Mouse (Mus musculus): ENCODE measurements around the gene Dock6. TPM values are rescaled to one million over a fixed set of nuclear protein-coding genes. Genes with fewer than 3 reads are reported as not detected.
A peak's percentile ranks its signal among the peaks of the same experiment; 100 is the strongest.
"Not testable (repeated sequence)": the region's sequence is repeated elsewhere in the genome, so short reads cannot be mapped to it uniquely, and the experiment has no call there.

Gene Dock6
- polyA plus RNA-seq, 1 experiment from 2014 or later: 11.8 TPM

GRCm38 (mm10) chr9:21784517-21785307 lies 67.7 kb downstream of the Dock6 start:
- Histone ChIP-seq H3K4me2 (ENCODE audit: low read length) (no peak overlapping the region), H3K27ac (ENCODE audit: low read length) (no peak overlapping the region), H3K4me3 (replicated peaks; ENCODE audit: low read length) (no peak overlapping the region), H3K4me1 (replicated peaks; ENCODE audit: control insufficient read depth, insufficient read depth, low read length) (no peaks in the 10 kb centered on the region), H3K9ac (replicated peaks; ENCODE audit: low read depth, low read length) (no peak overlapping the region), H3K27me3 (replicated peaks; ENCODE audit: control insufficient read depth, insufficient read depth, low read length) (no peaks in the 10 kb centered on the region), H3K36me3 (ENCODE audit: control insufficient read depth, insufficient read depth) (no peaks in the 10 kb centered on the region), H3K9me3 (ENCODE audit: control insufficient read depth, low read length) (no peaks in the 10 kb centered on the region)
- no peak for ATAC-seq
- WGBS: 86% methylated on average over 7 of the region's 7 CpGs

DNA sequence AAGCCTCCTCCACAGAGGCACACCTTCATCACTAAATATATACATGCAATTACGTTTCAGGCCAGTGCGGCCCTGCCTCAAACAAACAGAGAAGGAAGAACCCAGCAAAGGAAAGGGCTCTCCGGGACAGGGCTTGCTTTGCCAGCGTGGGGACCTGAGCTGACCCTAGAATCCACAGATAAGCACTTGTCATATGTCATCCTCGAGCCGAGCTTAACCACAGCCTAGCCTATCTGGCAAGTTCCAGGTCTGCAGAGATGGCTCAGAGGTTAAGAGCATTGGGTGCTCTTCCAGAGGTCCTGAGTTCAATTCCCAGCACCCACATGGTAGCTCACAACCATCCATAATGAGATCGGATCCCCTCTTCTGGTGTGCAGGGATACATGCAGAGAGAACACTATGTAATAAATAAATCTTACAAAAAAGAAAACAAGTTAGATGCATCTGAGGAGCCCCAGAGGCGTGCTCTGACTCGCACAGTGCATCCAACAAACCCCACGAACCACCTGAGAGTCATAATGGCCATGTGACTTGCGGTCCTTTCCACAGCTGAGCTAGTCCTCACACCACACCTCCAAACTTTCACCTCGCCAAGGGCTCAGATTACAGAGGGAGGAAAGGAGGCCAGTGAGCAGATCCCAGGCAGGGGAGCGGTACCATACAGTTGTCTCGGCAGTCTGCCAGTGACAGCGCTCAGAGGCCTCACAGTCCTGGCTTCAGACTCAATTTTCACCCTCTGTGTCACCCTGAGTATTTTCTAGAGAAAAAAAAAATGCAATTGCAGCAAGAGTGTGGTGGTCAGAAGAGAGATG lies 70.6 kb downstream of the Dock6 start:
- H3K27me3 ChIP-seq (replicated peaks; ENCODE audit: control insufficient read depth, insufficient read depth, low read length): no peaks in the 10 kb centered on the region
- no peak overlapping the region for H3K4me2 ChIP-seq (ENCODE audit: low read length)
- no peak overlapping the region for H3K4me3 ChIP-seq (replicated peaks; ENCODE audit: low read length)
- no peak overlapping the region for H3K9ac ChIP-seq (replicated peaks; ENCODE audit: low read depth, low read length)
- H3K9me3 ChIP-seq (ENCODE audit: control insufficient read depth, low read length): no peaks in the 10 kb centered on the region
- H3K4me1 ChIP-seq (replicated peaks; ENCODE audit: control insufficient read depth, insufficient read depth, low read length): no peaks in the 10 kb centered on the region
- no peaks in the 10 kb centered on the region for H3K36me3 ChIP-seq (ENCODE audit: control insufficient read depth, insufficient read depth)
- H3K27ac ChIP-seq (ENCODE audit: low read length): no peak overlapping the region
- no peak for ATAC-seq
- WGBS: 81% methylated on average over 15 of the region's 15 CpGs

- WGBS: 94% methylated on average over 3 of the region's 3 CpGs
- Histone ChIP-seq H3K36me3 (ENCODE audit: control insufficient read depth, insufficient read depth) (no peaks in the 10 kb centered on the region), H3K4me3 (replicated peaks; ENCODE audit: low read length) (no peak overlapping the region), H3K4me2 (ENCODE audit: low read length) (no peak overlapping the region), H3K9me3 (ENCODE audit: control insufficient read depth, low read length) (no peaks in the 10 kb centered on the region), H3K9ac (replicated peaks; ENCODE audit: low read depth, low read length) (no peak overlapping the region), H3K4me1 (replicated peaks; ENCODE audit: control insufficient read depth, insufficient read depth, low read length) (no peaks in the 10 kb centered on the region), H3K27me3 (replicated peaks; ENCODE audit: control insufficient read depth, insufficient read depth, low read length) (no peaks in the 10 kb centered on the region), H3K27ac (ENCODE audit: low read length) (no peak overlapping the region)
- ATAC-seq: no peak
These were observed 74.7 kb downstream of the Dock6 start for GRCm38 (mm10) chr9:21777726-21778125.

DNA sequence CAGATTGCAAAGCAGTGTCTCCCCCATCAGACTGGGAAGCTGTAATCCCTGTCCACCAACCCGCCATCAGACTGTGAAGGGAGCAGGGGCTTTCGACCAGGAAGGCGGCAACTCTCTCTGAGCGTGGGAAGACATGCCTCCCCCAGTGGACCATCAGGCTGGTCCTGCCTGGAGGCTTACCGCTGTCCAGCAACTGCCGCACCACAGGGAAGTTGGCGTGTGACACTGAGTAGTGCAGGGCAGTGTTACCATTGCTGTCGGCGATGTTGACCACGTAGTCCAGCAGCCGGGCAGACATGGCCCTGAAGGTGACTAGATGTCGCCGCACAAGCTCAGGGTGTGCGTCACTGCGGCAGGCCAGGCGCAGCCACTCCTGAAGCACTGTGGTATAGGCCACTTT lies 78.1 kb downstream of the Dock6 start:
- H3K27ac ChIP-seq (ENCODE audit: low read length): no peak overlapping the region

DNA sequence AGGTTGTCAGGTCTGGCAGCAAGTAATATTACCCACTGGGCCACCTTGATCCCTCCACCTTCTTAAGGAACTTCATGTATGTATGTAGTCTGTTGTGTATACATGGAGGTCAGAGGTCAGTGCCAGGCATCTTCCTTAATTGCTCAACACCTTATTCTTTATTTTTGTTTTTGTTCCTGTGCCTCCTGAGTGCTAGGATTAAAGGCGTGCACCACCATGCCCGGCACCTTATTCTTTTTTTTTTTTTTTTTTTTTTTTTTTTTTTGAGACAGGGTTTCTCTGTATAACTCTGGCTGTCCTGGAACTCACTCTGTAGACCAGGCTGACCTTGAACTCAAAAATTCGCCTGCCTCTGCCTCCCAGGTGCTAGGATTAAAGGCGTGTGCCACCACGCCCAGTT lies 79.0 kb downstream of the Dock6 start:
- H3K4me2 ChIP-seq (ENCODE audit: low read length); H3K4me3 ChIP-seq (replicated peaks; ENCODE audit: low read length); H3K27me3 ChIP-seq (replicated peaks; ENCODE audit: control insufficient read depth, insufficient read depth, low read length); H3K9me3 ChIP-seq (ENCODE audit: control insufficient read depth, low read length); H3K36me3 ChIP-seq (ENCODE audit: control insufficient read depth, insufficient read depth); H3K9ac ChIP-seq (replicated peaks; ENCODE audit: low read depth, low read length); H3K27ac ChIP-seq (ENCODE audit: low read length); ATAC-seq: not testable (repeated sequence)
- H3K4me1 ChIP-seq (replicated peaks; ENCODE audit: control insufficient read depth, insufficient read depth, low read length): peaks cover 12% of the 10 kb centered on the region
- 77% methylated on average over 5 of the region's 5 CpGs for WGBS

More for the DNA sequence above, 78.1 kb downstream of the Dock6 start:
- no peak for ATAC-seq
- Histone ChIP-seq H3K4me3 (replicated peaks; ENCODE audit: low read length) (no peak overlapping the region), H3K27me3 (replicated peaks; ENCODE audit: control insufficient read depth, insufficient read depth, low read length) (no peaks in the 10 kb centered on the region), H3K36me3 (ENCODE audit: control insufficient read depth, insufficient read depth) (no peaks in the 10 kb centered on the region), H3K4me2 (ENCODE audit: low read length) (no peak overlapping the region), H3K9me3 (ENCODE audit: control insufficient read depth, low read length) (no peaks in the 10 kb centered on the region), H3K9ac (replicated peaks; ENCODE audit: low read depth, low read length) (no peak overlapping the region), H3K4me1 (replicated peaks; ENCODE audit: control insufficient read depth, insufficient read depth, low read length) (peaks cover 3% of the 10 kb centered on the region)
- WGBS: 89% methylated on average over 16 of the region's 16 CpGs

DNA sequence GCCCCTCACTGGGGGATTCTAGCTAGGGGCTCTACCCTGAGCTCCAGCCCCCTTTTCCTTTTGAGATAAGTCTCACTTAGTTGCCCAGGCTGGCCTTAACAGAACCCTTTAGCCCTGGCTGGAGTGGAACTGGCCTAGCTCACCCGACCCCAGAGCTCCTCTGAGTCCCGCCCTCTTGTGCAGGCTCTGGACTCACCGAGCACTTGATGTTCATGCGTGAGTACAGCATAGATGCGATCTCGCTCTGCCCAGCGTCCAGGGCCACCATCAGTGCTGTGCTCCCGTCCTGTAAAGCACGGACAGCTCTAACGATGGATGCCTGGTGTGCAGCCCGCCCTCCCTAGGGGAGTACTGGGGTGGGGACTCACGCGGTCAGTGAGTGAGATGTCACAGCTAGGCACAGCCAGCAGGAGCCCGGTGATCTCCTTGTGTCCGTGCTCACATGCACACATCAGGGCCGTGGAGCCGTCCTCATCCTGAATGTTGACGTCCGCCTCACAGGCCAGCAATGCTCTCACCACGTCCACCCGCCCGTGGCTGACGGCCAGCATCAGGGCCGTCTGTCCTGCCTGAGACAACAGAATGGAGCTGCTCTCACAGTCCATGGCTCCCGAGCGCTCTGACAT lies 82.8 kb downstream of the Dock6 start:
- H3K9me3 ChIP-seq (ENCODE audit: control insufficient read depth, low read length): no peaks in the 10 kb centered on the region
- ATAC-seq: 0 out of 2 replicates have a peak, but pooled peaks have one; percentile 29
- H3K9ac ChIP-seq (replicated peaks; ENCODE audit: low read depth, low read length): no peak overlapping the region
- H3K4me3 ChIP-seq (replicated peaks; ENCODE audit: low read length): no peak overlapping the region
- 81% methylated on average over 26 of the region's 26 CpGs for WGBS
- peaks cover 14% of the 10 kb centered on the region for H3K4me1 ChIP-seq (replicated peaks; ENCODE audit: control insufficient read depth, insufficient read depth, low read length)
- peak overlapping the region; percentile 42; the same call in 1 of the 2 replicates for H3K27ac ChIP-seq (ENCODE audit: low read length)
- no peak overlapping the region for H3K4me2 ChIP-seq (ENCODE audit: low read length)
- no peaks in the 10 kb centered on the region for H3K27me3 ChIP-seq (replicated peaks; ENCODE audit: control insufficient read depth, insufficient read depth, low read length)
- no peaks in the 10 kb centered on the region for H3K36me3 ChIP-seq (ENCODE audit: control insufficient read depth, insufficient read depth)

DNA sequence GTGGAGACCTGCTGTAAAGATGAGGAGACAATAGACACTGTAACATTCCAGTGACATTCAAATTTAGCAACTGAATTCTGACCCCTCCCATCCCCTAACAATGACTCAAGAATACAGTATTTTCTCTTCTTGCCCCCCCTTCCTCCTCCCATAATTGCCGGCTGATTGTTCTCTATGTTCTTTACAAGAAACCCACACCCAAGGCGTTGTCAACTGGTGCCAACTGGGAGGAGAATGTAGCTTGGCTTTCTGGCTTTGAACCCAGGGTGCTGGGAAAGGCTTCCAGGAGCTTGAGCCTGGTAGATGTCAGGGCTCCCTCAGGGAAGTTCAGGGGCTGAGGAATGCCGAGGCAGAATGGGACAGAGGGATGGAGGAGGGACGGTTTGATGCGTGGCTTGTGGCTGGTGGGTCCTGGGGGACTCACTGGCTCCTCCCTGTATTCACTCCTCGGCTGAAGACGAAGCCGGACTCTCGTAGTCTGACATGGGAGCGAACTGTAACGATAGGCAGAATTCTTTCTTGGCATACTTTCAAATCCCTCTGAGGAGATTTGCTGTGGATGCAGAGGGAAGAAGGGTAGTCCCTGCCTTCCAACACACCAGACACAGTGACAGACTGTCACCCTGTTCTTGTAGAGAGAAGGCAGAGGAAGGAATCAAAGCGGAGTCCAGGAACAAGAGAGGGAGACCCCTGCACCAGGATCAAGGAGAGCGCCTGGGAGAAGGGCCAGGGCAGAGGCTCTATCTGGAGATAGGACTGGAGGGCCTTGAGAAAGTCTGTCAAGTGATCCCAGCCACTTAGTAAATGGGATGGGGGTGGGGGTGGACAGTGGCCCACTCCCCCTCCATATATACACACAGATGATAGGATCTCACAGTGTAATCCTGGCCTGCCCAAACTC lies 83.7 kb downstream of the Dock6 start:
- H3K4me3 ChIP-seq (replicated peaks; ENCODE audit: low read length): no peak overlapping the region
- no peaks in the 10 kb centered on the region for H3K27me3 ChIP-seq (replicated peaks; ENCODE audit: control insufficient read depth, insufficient read depth, low read length)
- H3K4me2 ChIP-seq (ENCODE audit: low read length): no peak overlapping the region
- peak overlapping the region; percentile 42 for H3K27ac ChIP-seq (ENCODE audit: low read length)
- peaks cover 14% of the 10 kb centered on the region for H3K4me1 ChIP-seq (replicated peaks; ENCODE audit: control insufficient read depth, insufficient read depth, low read length)
- no peaks in the 10 kb centered on the region for H3K9me3 ChIP-seq (ENCODE audit: control insufficient read depth, low read length)
- H3K9ac ChIP-seq (replicated peaks; ENCODE audit: low read depth, low read length): no peak overlapping the region
- WGBS: 59% methylated on average over 13 of the region's 13 CpGs
- peak; percentile 31; the same call in 1 of the 2 replicates for ATAC-seq
- no peaks in the 10 kb centered on the region for H3K36me3 ChIP-seq (ENCODE audit: control insufficient read depth, insufficient read depth)

DNA sequence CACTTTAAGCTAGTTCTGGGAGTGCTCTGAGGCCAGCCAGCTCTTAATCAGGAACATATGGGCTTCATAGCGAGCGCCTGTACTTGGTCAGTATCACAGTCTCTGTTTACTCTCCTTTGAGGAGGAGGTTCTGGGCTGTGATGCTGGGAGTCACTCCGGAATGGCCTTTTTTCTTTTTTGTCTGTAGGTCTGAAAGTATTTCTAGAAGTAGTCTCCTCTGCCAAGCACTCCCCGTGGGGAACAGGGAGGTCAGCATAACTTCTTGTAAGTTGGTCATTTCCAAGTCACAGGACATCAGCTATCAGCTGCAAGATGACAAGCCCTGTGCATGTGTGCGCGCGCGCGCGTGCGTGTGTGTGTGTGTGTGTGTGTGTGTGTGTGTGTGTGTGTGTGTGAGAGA lies 84.5 kb downstream of the Dock6 start:
- H3K9ac ChIP-seq (replicated peaks; ENCODE audit: low read depth, low read length): no peak overlapping the region
- H3K4me2 ChIP-seq (ENCODE audit: low read length): no peak overlapping the region
- no peaks in the 10 kb centered on the region for H3K9me3 ChIP-seq (ENCODE audit: control insufficient read depth, low read length)
- H3K36me3 ChIP-seq (ENCODE audit: control insufficient read depth, insufficient read depth): no peaks in the 10 kb centered on the region
- H3K4me1 ChIP-seq (replicated peaks; ENCODE audit: control insufficient read depth, insufficient read depth, low read length): peaks cover 14% of the 10 kb centered on the region
- WGBS: 80% methylated on average over 11 of the region's 11 CpGs
- H3K27me3 ChIP-seq (replicated peaks; ENCODE audit: control insufficient read depth, insufficient read depth, low read length): no peaks in the 10 kb centered on the region
- H3K4me3 ChIP-seq (replicated peaks; ENCODE audit: low read length): no peak overlapping the region
- no peak for ATAC-seq
- H3K27ac ChIP-seq (ENCODE audit: low read length): no peak overlapping the region

All from forebrain, embryonic 16.5 days (tissue).